ENCODE assay signal across 16 mouse cellular contexts in the genomic region with DNA sequence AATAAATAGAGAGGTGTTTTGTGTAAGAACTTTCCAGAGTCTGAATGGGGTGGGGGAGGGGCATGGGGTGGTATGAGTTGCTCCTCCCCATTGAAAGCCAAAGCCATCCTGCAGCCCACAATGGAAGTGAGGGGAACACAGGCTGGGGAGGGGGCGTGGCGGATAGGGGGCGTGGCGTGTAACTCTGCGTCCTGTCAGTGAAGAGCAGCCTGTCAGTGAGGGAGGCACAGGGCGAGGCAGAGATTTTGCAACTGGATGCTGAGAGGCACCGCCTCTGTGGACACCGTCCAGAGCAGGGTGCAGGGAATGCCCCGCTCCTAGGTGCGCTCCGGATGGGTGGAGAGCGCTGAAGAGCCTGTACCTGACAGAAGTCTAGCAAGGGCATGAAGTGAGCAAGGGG. TPM values are rescaled to one million over a fixed set of nuclear protein-coding genes. Genes with fewer than 3 reads are reported as not detected.
DNase-seq lines count a peak whose midpoint lies in the region; ATAC-seq and TF ChIP-seq lines count a peak whose summit lies in the region.
"Had no signal": no experiment of that assay in that cellular context is flagged by ENCODE, and none has a peak within 500 bp of the region (broad histone marks: within the 10 kb centered on the region; RNA-seq: fewer than 3 reads in every experiment).

Gene Pnpla1 (plus strand): TSS at position 207 of the 400 bp plus-strand sequence.

- no peak within 1 kb of the TSS for H3K4me3 ChIP-seq in forebrain, embryonic 13.5 days
- no peak within 1 kb of the TSS for H3K4me3 ChIP-seq in forebrain, postnatal 0 days (ENCODE audit: low read depth, low read length)
- no peak within 1 kb of the TSS for H3K4me3 ChIP-seq in lung, embryonic 16.5 days (ENCODE audit: low read length)
- H3K4me3 ChIP-seq: heart, adult 2 months had no signal

- H3K4me2 ChIP-seq in forebrain, embryonic 13.5 days: 0 out of 2 replicates have a peak within 1 kb of the TSS, but pooled peaks have one; percentile 5
- H3K4me2 ChIP-seq in forebrain, postnatal 0 days (ENCODE audit: low read depth): no peak within 1 kb of the TSS
- no peak within 1 kb of the TSS for H3K4me2 ChIP-seq in lung, embryonic 16.5 days (ENCODE audit: low read depth, low read length)

- H3K9ac ChIP-seq in forebrain, embryonic 13.5 days: no peak within 1 kb of the TSS
- no peak within 1 kb of the TSS for H3K9ac ChIP-seq in forebrain, postnatal 0 days
- no peak within 1 kb of the TSS for H3K9ac ChIP-seq in lung, embryonic 16.5 days (ENCODE audit: low read length)

- no peak for TF ChIP-seq CTCF in forebrain, postnatal 0 days (IDR thresholded peaks at IDR 0.05; ENCODE audit: low read depth)

- no peak within 1 kb of the TSS for H3K27ac ChIP-seq in forebrain, embryonic 13.5 days
- H3K27ac ChIP-seq in forebrain, postnatal 0 days (ENCODE audit: low read depth, low read length): no peak within 1 kb of the TSS
- H3K27ac ChIP-seq in lung, embryonic 16.5 days (ENCODE audit: low read length): no peak within 1 kb of the TSS
- H3K27ac ChIP-seq: heart, adult 2 months had no signal

- H3K36me3 ChIP-seq in forebrain, embryonic 13.5 days (ENCODE audit: poor library complexity, severe bottlenecking): 0 out of 2 replicates have a peak, but pooled peaks cover 4% of the 10 kb centered on the region
- H3K36me3 ChIP-seq in forebrain, postnatal 0 days (ENCODE audit: insufficient read depth): no peaks in the 10 kb centered on the region
- H3K36me3 ChIP-seq in lung, embryonic 16.5 days (ENCODE audit: control insufficient read depth, insufficient read depth, low read length): no peaks in the 10 kb centered on the region

- 27% methylated on average over 12 of the region's 12 CpGs for WGBS in forebrain, embryonic 13.5 days
- WGBS in forebrain, postnatal 0 days: 31% methylated on average over 12 of the region's 12 CpGs
- WGBS in lung, embryonic 16.5 days: 37% methylated on average over 12 of the region's 12 CpGs

- peaks cover 6% of the 10 kb centered on the region; the same call in 1 of the 2 replicates for H3K9me3 ChIP-seq in forebrain, embryonic 13.5 days (replicated peaks)
- H3K9me3 ChIP-seq in forebrain, postnatal 0 days (ENCODE audit: low read length): peaks cover 6% of the 10 kb centered on the region; the same call in 1 of the 2 replicates
- peaks cover 6% of the 10 kb centered on the region for H3K9me3 ChIP-seq in lung, embryonic 16.5 days (ENCODE audit: control insufficient read depth, low read length)

- no peak for DNase-seq in forebrain, postnatal 0 days
- DNase-seq in thymus, postnatal 25 days: peak; percentile 29
- no peak for DNase-seq in thymus, adult 18-20 months
- DNase-seq in urinary bladder, postnatal 10 days (ENCODE audit: low spot score): no peak
- no peak for DNase-seq in left cerebral cortex, adult 8-10 months (ENCODE audit: low spot score in 2 of 2)
- no peak for DNase-seq in gastrocnemius, postnatal 25 days
- DNase-seq: B cell, adult 2 months; cerebellum, postnatal 10 days; left cerebral cortex, postnatal 4 days; right cerebral cortex, postnatal 4 days had no signal

- no peaks in the 10 kb centered on the region for H3K4me1 ChIP-seq in forebrain, embryonic 13.5 days
- no peaks in the 10 kb centered on the region for H3K4me1 ChIP-seq in forebrain, postnatal 0 days (ENCODE audit: insufficient read depth)
- H3K4me1 ChIP-seq in lung, embryonic 16.5 days (replicated peaks; ENCODE audit: control insufficient read depth, insufficient read depth, low read length): no peaks in the 10 kb centered on the region

- H3K27me3 ChIP-seq in forebrain, embryonic 13.5 days: no peaks in the 10 kb centered on the region
- H3K27me3 ChIP-seq in forebrain, postnatal 0 days (ENCODE audit: insufficient read depth, low read length): no peaks in the 10 kb centered on the region
- no peaks in the 10 kb centered on the region for H3K27me3 ChIP-seq in lung, embryonic 16.5 days (ENCODE audit: control insufficient read depth, insufficient read depth, low read depth, low read length)
- H3K27me3 ChIP-seq: Patski had no signal

- no peak for ATAC-seq in forebrain, embryonic 13.5 days
- no peak for ATAC-seq in forebrain, postnatal 0 days
- 0 out of 2 replicates have a peak, but pooled peaks have one; percentile 43 for ATAC-seq in lung, embryonic 16.5 days (ENCODE audit: low read depth)
- ATAC-seq: hindbrain, embryonic 16.5 days; Patski had no signal

RNA-seq across cellular contexts. Expression of gene Pnpla1, which starts in this region (rescaled TPM):
- polyA plus RNA-seq in forebrain, embryonic 13.5 days (2015; fragmentation: Nextera tagmentation; extraction: Ambion mirVana): not detected in 2 replicates
- not detected in 2 replicates for total RNA-seq in forebrain, postnatal 0 days (2014; rRNA removed)
- polyA plus RNA-seq in forebrain, postnatal 0 days (2015; fragmentation: Nextera tagmentation; extraction: Ambion mirVana): 0.04 TPM in 1 of 2 replicates, not detected in the other
- not detected in 2 replicates for polyA plus RNA-seq in lung, embryonic 16.5 days (2015; fragmentation: Nextera tagmentation; extraction: Ambion mirVana)
- 1 to 10 TPM in 3 of 4 experiments, under 1 TPM in 1; 0.91 to 1.4 (median 1.1) TPM for total RNA-seq in left cerebral cortex, adult 8-10 months (2022)
- not detected for total RNA-seq in gastrocnemius, postnatal 25 days (2021)
- total RNA-seq: heart, adult 2 months had no signal
- polyA plus RNA-seq: hindbrain, embryonic 16.5 days; neural tube, embryonic 11.5 days; Patski had no signal

Comparison
In these comparisons a context has a peak if more than half of its experiments do, and no peak if none do; other contexts are left out.
1. Peak in ATAC-seq in lung, embryonic 16.5 days; RNA of the gene not detected or under 1 TPM.